In genomic region chr7:66339625-66340024, GRCm38 (mm10) we compare ENCODE assay signal across 10 mouse cellular contexts. TPM values are rescaled to one million over a fixed set of nuclear protein-coding genes. Genes with fewer than 3 reads are reported as not detected.
DNase-seq lines count a peak whose midpoint lies in the region; ATAC-seq lines count a peak whose summit lies in the region.
"Had no signal": no experiment of that assay in that cellular context is flagged by ENCODE, and none has a peak within 500 bp of the region (broad histone marks: within the 10 kb centered on the region; RNA-seq: fewer than 3 reads in every experiment).

No protein-coding gene starts in this region.

- H3K9ac ChIP-seq in liver, embryonic 12.5 days: no peak overlapping the region
- H3K9ac ChIP-seq in liver, embryonic 11.5 days (ENCODE audit: low read depth, low read length): no peak overlapping the region
- H3K9ac ChIP-seq in heart, embryonic 15.5 days: no peak overlapping the region

- H3K27ac ChIP-seq in liver, embryonic 12.5 days: peak overlapping the region; percentile 12; the same call in 1 of the 2 replicates
- no peak overlapping the region for H3K27ac ChIP-seq in liver, embryonic 11.5 days (ENCODE audit: low read depth, low read length)
- peak overlapping the region; percentile 38 for H3K27ac ChIP-seq in heart, embryonic 15.5 days

- H3K27me3 ChIP-seq in liver, embryonic 12.5 days (replicated peaks): no peaks in the 10 kb centered on the region
- H3K27me3 ChIP-seq in liver, embryonic 11.5 days (replicated peaks; ENCODE audit: control insufficient read depth, insufficient read depth, low read length): no peaks in the 10 kb centered on the region
- no peaks in the 10 kb centered on the region for H3K27me3 ChIP-seq in heart, embryonic 15.5 days

- H3K36me3 ChIP-seq in liver, embryonic 12.5 days: no peaks in the 10 kb centered on the region; the same call in 1 of the 2 replicates
- H3K36me3 ChIP-seq in liver, embryonic 11.5 days (ENCODE audit: control insufficient read depth, insufficient read depth, low read length): no peaks in the 10 kb centered on the region
- H3K36me3 ChIP-seq in heart, embryonic 15.5 days: no peaks in the 10 kb centered on the region; the same call in 1 of the 2 replicates

- no peak for ATAC-seq in liver, embryonic 12.5 days
- ATAC-seq in liver, embryonic 11.5 days (replicated peaks; ENCODE audit: low FRiP score): no peak
- no peak for ATAC-seq in heart, embryonic 15.5 days (replicated peaks; ENCODE audit: insufficient number of reproducible peaks, insufficient read depth, low FRiP score, low read depth)

- 35% methylated on average over 5 of the region's 5 CpGs for WGBS in liver, embryonic 12.5 days (ENCODE audit: insufficient replicate concordance)
- WGBS in liver, embryonic 11.5 days: 34% methylated on average over 5 of the region's 5 CpGs
- WGBS in heart, embryonic 15.5 days: 14% methylated on average over 5 of the region's 5 CpGs

- H3K4me3 ChIP-seq in liver, embryonic 12.5 days: no peak overlapping the region
- H3K4me3 ChIP-seq in liver, embryonic 11.5 days (ENCODE audit: low read depth, low read length): no peak overlapping the region
- H3K4me3 ChIP-seq in heart, embryonic 15.5 days: no peak overlapping the region

- H3K4me1 ChIP-seq in liver, embryonic 12.5 days: peaks cover 4% of the 10 kb centered on the region; the same call in 1 of the 2 replicates
- 0 out of 2 replicates have a peak, but pooled peaks cover 3% of the 10 kb centered on the region for H3K4me1 ChIP-seq in liver, embryonic 11.5 days (replicated peaks; ENCODE audit: control insufficient read depth, insufficient read depth, low read length)
- H3K4me1 ChIP-seq in heart, embryonic 15.5 days (replicated peaks): peaks cover 14% of the 10 kb centered on the region

- H3K9me3 ChIP-seq in liver, embryonic 12.5 days (replicated peaks): no peaks in the 10 kb centered on the region
- no peaks in the 10 kb centered on the region for H3K9me3 ChIP-seq in liver, embryonic 11.5 days (ENCODE audit: control insufficient read depth, low read length)
- H3K9me3 ChIP-seq in heart, embryonic 15.5 days (replicated peaks): no peaks in the 10 kb centered on the region

- H3K4me2 ChIP-seq in liver, embryonic 12.5 days: no peak overlapping the region
- H3K4me2 ChIP-seq in liver, embryonic 11.5 days: no peak overlapping the region; the same call in 1 of the 2 replicates
- no peak overlapping the region for H3K4me2 ChIP-seq in heart, embryonic 15.5 days

- DNase-seq in adrenal gland, adult 2 months: peak; percentile 55
- no peak for DNase-seq in adrenal gland, postnatal 10 days
- no peak for DNase-seq in liver, embryonic 11.5 days (ENCODE audit: low spot score)
- peak; percentile 82 for DNase-seq in lung, postnatal 36 days
- DNase-seq in frontal cortex, postnatal 36 days (ENCODE audit: low spot score in 2 of 2): no peak
- DNase-seq in right cerebral cortex, adult 18-20 months: no peak
- DNase-seq: B cell, adult 2 months; right cerebral cortex, postnatal 25 days had no signal

RNA-seq across cellular contexts. Expression of gene Gm10974, which starts 26.1 kb away (rescaled TPM):
- not detected for total RNA-seq in adrenal gland, adult 2 months (2021)
- polyA plus RNA-seq in adrenal gland, adult 2 months (2012; rRNA removed): not detected in 2 replicates
- total RNA-seq in adrenal gland, postnatal 10 days (2021): not detected
- polyA plus RNA-seq in liver, embryonic 12.5 days (2016; fragmentation: Nextera tagmentation; extraction: Ambion mirVana): not detected in 2 replicates
- not detected in 2 replicates for polyA plus RNA-seq in liver, embryonic 11.5 days (2014; fragmentation: Nextera tagmentation; extraction: Ambion mirVana)
- not detected in 2 replicates for polyA plus RNA-seq in heart, embryonic 15.5 days (2015; fragmentation: Nextera tagmentation; extraction: Ambion mirVana)

RNA-seq across cellular contexts. Expression of gene Lrrk1, which starts 48.5 kb away (rescaled TPM):
- total RNA-seq in adrenal gland, adult 2 months (2021): 10 to 100 TPM; 15.5 to 19.7 TPM
- polyA plus RNA-seq in adrenal gland, adult 2 months (2012; rRNA removed): 20.2 and 21.2 TPM in 2 replicates
- total RNA-seq in adrenal gland, postnatal 10 days (2021): 10 to 100 TPM; 12.4 to 16.4 TPM
- 6.3 and 7.1 TPM in 2 replicates for polyA plus RNA-seq in liver, embryonic 12.5 days (2016; fragmentation: Nextera tagmentation; extraction: Ambion mirVana)
- 8.9 and 9.3 TPM in 2 replicates for polyA plus RNA-seq in liver, embryonic 11.5 days (2014; fragmentation: Nextera tagmentation; extraction: Ambion mirVana)
- 7.8 and 10.9 TPM in 2 replicates for polyA plus RNA-seq in heart, embryonic 15.5 days (2015; fragmentation: Nextera tagmentation; extraction: Ambion mirVana)

Comparison
In these comparisons a context has a peak if more than half of its experiments do, and no peak if none do; other contexts are left out.
1. DNase-seq: peak in adrenal gland, adult 2 months (single experiment) and lung, postnatal 36 days (single experiment); none in adrenal gland, postnatal 10 days (single experiment), liver, embryonic 11.5 days (single experiment), frontal cortex, postnatal 36 days (0 of 2) and right cerebral cortex, adult 18-20 months (single experiment).